Mouse (Mus musculus) liver, postnatal 0 days (tissue): ENCODE measurements at regions not wholly inside any gene's neighbourhood (a gene's known extent, or its start where the extent isn't known, plus 50 kb on each side); places are given as distances from the start of the nearest gene placed in this dataset.

Experiments used
- CTCF ChIP-seq: sonication (generic); IDR thresholded peaks from 2 replicates; pipeline ENCODE4 v1.5.1; 2016; ENCODE audit warnings: antibody characterized with exemption, low read depth
- EP300 ChIP-seq: IDR thresholded peaks from 2 replicates; pipeline ENCODE4 v1.6.1; 2016; ENCODE audit warnings: antibody characterized with exemption, low read depth, mild to moderate bottlenecking

GRCm38 (mm10) chr6:99840823-99841222, 114.6 kb upstream of the Prok2 start:
- TF ChIP-seq CTCF: no peak
- no peak for TF ChIP-seq EP300
